8 mouse cellular contexts compared by ENCODE assay signal in genomic region chr17:5190367-5190766, GRCm38 (mm10).
DNase-seq lines count a peak whose midpoint lies in the region; ATAC-seq and TF ChIP-seq lines count a peak whose summit lies in the region.

No protein-coding gene starts in this region.

- H3K4me1 ChIP-seq in forebrain, embryonic 13.5 days = peaks cover 29% of the 10 kb centered on the region
- H3K4me1 ChIP-seq in stomach, postnatal 0 days (replicated peaks; ENCODE audit: control insufficient read depth, insufficient read depth) = no peaks in the 10 kb centered on the region

- H3K36me3 ChIP-seq in forebrain, embryonic 13.5 days (ENCODE audit: poor library complexity, severe bottlenecking) = no peaks in the 10 kb centered on the region
- no peaks in the 10 kb centered on the region for H3K36me3 ChIP-seq in stomach, postnatal 0 days (ENCODE audit: control insufficient read depth, insufficient read depth, low read length)

- peak overlapping the region; percentile 73 for H3K9ac ChIP-seq in forebrain, embryonic 13.5 days
- peak overlapping the region; percentile 70; the same call in 1 of the 2 replicates for H3K9ac ChIP-seq in stomach, postnatal 0 days (ENCODE audit: low read length)

- ATAC-seq in forebrain, embryonic 13.5 days = 0 out of 2 replicates have a peak, but pooled peaks have one; percentile 3
- ATAC-seq in stomach, postnatal 0 days (ENCODE audit: low FRiP score, low TSS enrichment) = no peak

- H3K9me3 ChIP-seq in forebrain, embryonic 13.5 days (replicated peaks) = no peaks in the 10 kb centered on the region
- no peaks in the 10 kb centered on the region for H3K9me3 ChIP-seq in stomach, postnatal 0 days (ENCODE audit: control insufficient read depth, low read length)

- peak; percentile 50 for TF ChIP-seq CTCF in stomach, postnatal 0 days (IDR thresholded peaks at IDR 0.05; ENCODE audit: low read depth)

- peak overlapping the region; percentile 96 for H3K27ac ChIP-seq in forebrain, embryonic 13.5 days
- H3K27ac ChIP-seq in stomach, postnatal 0 days (replicated peaks) = peak overlapping the region; percentile 98

- H3K27me3 ChIP-seq in forebrain, embryonic 13.5 days = no peaks in the 10 kb centered on the region
- no peaks in the 10 kb centered on the region for H3K27me3 ChIP-seq in stomach, postnatal 0 days (ENCODE audit: control insufficient read depth, insufficient read depth, low read length)

- peak overlapping the region; percentile 54 for H3K4me3 ChIP-seq in forebrain, embryonic 13.5 days
- H3K4me3 ChIP-seq in stomach, postnatal 0 days (ENCODE audit: low read depth, low read length) = peak overlapping the region; percentile 49

- peak; percentile 43 for TF ChIP-seq EP300 in stomach, postnatal 0 days (optimal IDR thresholded peaks at IDR 0.05)

- 18% methylated on average over 3 of the region's 3 CpGs for WGBS in forebrain, embryonic 13.5 days
- 16% methylated on average over 3 of the region's 3 CpGs for WGBS in stomach, postnatal 0 days

- peak overlapping the region; percentile 76 for H3K4me2 ChIP-seq in forebrain, embryonic 13.5 days
- peak overlapping the region; percentile 67 for H3K4me2 ChIP-seq in stomach, postnatal 0 days (replicated peaks; ENCODE audit: low read depth)

- peak; percentile 56 for DNase-seq in kidney, adult 9 months
- no peak for DNase-seq in kidney, postnatal 10 days
- DNase-seq in T-cell, adult 2 months (ENCODE audit: low spot score) = peak; percentile 15
- peak; percentile 36 for DNase-seq in liver
- DNase-seq in stomach, postnatal 0 days (ENCODE audit: low spot score) = no peak
- no peak for DNase-seq in urinary bladder, postnatal 4 days (ENCODE audit: low spot score in 2 of 2)
- DNase-seq in adrenal gland, postnatal 10 days = no peak

Comparison
In these comparisons a context has a peak if more than half of its experiments do, and no peak if none do; other contexts are left out.
1. DNase-seq: peak in kidney, adult 9 months (single experiment), T-cell, adult 2 months (single experiment) and liver (single experiment); none in kidney, postnatal 10 days (single experiment), stomach, postnatal 0 days (single experiment), urinary bladder, postnatal 4 days (0 of 2) and adrenal gland, postnatal 10 days (single experiment).